Mouse (Mus musculus): Measurements from ENCODE around the gene Lgmn. TPM values are rescaled to one million over a fixed set of nuclear protein-coding genes. Genes with fewer than 3 reads are reported as not detected.

Gene Lgmn
- polyA plus RNA-seq (2012; rRNA removed) (36.3 and 38.6 TPM in 2 replicates), polyA plus RNA-seq (2014; fragmentation: Nextera tagmentation; extraction: Ambion mirVana) (58.5 and 59.7 TPM in 2 replicates)

GRCm38 (mm10) chr12:102439632-102440023, at the start of gene Lgmn:
TSS of gene Lgmn (minus strand) at chr12:102439813.
- Histone ChIP-seq H3K4me1 (replicated peaks; ENCODE audit: control insufficient read depth in 2 of 2, insufficient read depth in 2 of 2, low read length in 1 of 2) (peaks cover 3 to 17% of the 10 kb centered on the region in 2 experiments; a peak in 3 of 4 replicates), H3K4me2 (ENCODE audit: low read depth) (peak within 1 kb of the TSS; percentile 74), H3K4me3 (ENCODE audit: insufficient read depth in 1 of 2, low read depth in 2 of 2, low read length in 2 of 2) (peak within 1 kb of the TSS; percentile 56 to 60), H3K27ac (no peak within 1 kb of the TSS), H3K36me3 (replicated peaks; ENCODE audit: control insufficient read depth, insufficient read depth, low read depth) (no peaks in the 10 kb centered on the region), H3K9ac (replicated peaks) (peak within 1 kb of the TSS; percentile 36; the same call in 1 of the 2 replicates), H3K27me3 (ENCODE audit: control insufficient read depth, insufficient read depth, low read length) (no peaks in the 10 kb centered on the region), H3K9me3 (ENCODE audit: control insufficient read depth, low read length) (no peaks in the 10 kb centered on the region)
- WGBS (ENCODE audit: insufficient replicate concordance), result under 1% methylated on average over 28 of the region's 28 CpGs
- DNase-seq (ENCODE audit: low read depth in 3 of 3, low spot score in 3 of 3) (peak; percentile 76 to 93 (median 88)), ATAC-seq (ENCODE audit: insufficient read depth) (peak; percentile 98)
- no peak for TF ChIP-seq EP300 (IDR thresholded peaks at IDR 0.05; ENCODE audit: low read depth)
- TF ChIP-seq CTCF (IDR thresholded peaks at IDR 0.05; ENCODE audit: low read depth), result no peak

- no peak overlapping the region for H3K27ac ChIP-seq
- DNase-seq (ENCODE audit: low read depth in 3 of 3, low spot score in 3 of 3) (no peak), ATAC-seq (ENCODE audit: insufficient read depth) (no peak)
- no peak for TF ChIP-seq EP300 (IDR thresholded peaks at IDR 0.05; ENCODE audit: low read depth)
- TF ChIP-seq CTCF (IDR thresholded peaks at IDR 0.05; ENCODE audit: low read depth), result no peak
- H3K4me2 ChIP-seq (ENCODE audit: low read depth), result no peak overlapping the region
- no peaks in the 10 kb centered on the region for H3K4me1 ChIP-seq (replicated peaks; ENCODE audit: control insufficient read depth in 2 of 2, insufficient read depth in 2 of 2, low read length in 1 of 2)
- peaks cover 15% of the 10 kb centered on the region for H3K36me3 ChIP-seq (replicated peaks; ENCODE audit: control insufficient read depth, insufficient read depth, low read depth)
- no peak overlapping the region for H3K9ac ChIP-seq (replicated peaks)
- H3K27me3 ChIP-seq (ENCODE audit: control insufficient read depth, insufficient read depth, low read length), result no peaks in the 10 kb centered on the region
- H3K9me3 ChIP-seq (ENCODE audit: control insufficient read depth, low read length), result no peaks in the 10 kb centered on the region
- H3K4me3 ChIP-seq (ENCODE audit: insufficient read depth in 1 of 2, low read depth in 2 of 2, low read length in 2 of 2), result no peak overlapping the region
- WGBS (ENCODE audit: insufficient replicate concordance), result 56% methylated on average over 3 of the region's 3 CpGs
Measured at GRCm38 (mm10) chr12:102484946-102485345, 45.3 kb upstream of the Lgmn start.

- DNase-seq (ENCODE audit: low read depth in 3 of 3, low spot score in 3 of 3), result no peak
- 72% methylated on average over 4 of the region's 4 CpGs for WGBS (ENCODE audit: insufficient replicate concordance)
- TF ChIP-seq EP300 (IDR thresholded peaks at IDR 0.05; ENCODE audit: low read depth) (no peak), CTCF (IDR thresholded peaks at IDR 0.05; ENCODE audit: low read depth) (no peak)
- Histone ChIP-seq H3K4me2 (ENCODE audit: low read depth) (no peak overlapping the region), H3K36me3 (replicated peaks; ENCODE audit: control insufficient read depth, insufficient read depth, low read depth) (peaks cover 11% of the 10 kb centered on the region; the same call in 1 of the 2 replicates), H3K27ac (no peak overlapping the region), H3K4me3 (ENCODE audit: insufficient read depth in 1 of 2, low read depth in 2 of 2, low read length in 2 of 2) (no peak overlapping the region), H3K27me3 (ENCODE audit: control insufficient read depth, insufficient read depth, low read length) (no peaks in the 10 kb centered on the region), H3K4me1 (replicated peaks; ENCODE audit: control insufficient read depth in 2 of 2, insufficient read depth in 2 of 2, low read length in 1 of 2) (no peaks in the 10 kb centered on the region), H3K9ac (replicated peaks) (no peak overlapping the region), H3K9me3 (ENCODE audit: control insufficient read depth, low read length) (no peaks in the 10 kb centered on the region)
- ATAC-seq (ENCODE audit: insufficient read depth), result no peak
Measured at GRCm38 (mm10) chr12:102480481-102480880, 40.9 kb upstream of the Lgmn start.

- no peaks in the 10 kb centered on the region for H3K27me3 ChIP-seq (ENCODE audit: control insufficient read depth, insufficient read depth, low read length)
- H3K36me3 ChIP-seq (replicated peaks; ENCODE audit: control insufficient read depth, insufficient read depth, low read depth), result peaks cover 6% of the 10 kb centered on the region
- TF ChIP-seq CTCF (IDR thresholded peaks at IDR 0.05; ENCODE audit: low read depth), result no peak
- no peaks in the 10 kb centered on the region for H3K9me3 ChIP-seq (ENCODE audit: control insufficient read depth, low read length)
- H3K4me3 ChIP-seq (ENCODE audit: insufficient read depth in 1 of 2, low read depth in 2 of 2, low read length in 2 of 2), result no peak overlapping the region
- DNase-seq (ENCODE audit: low read depth in 3 of 3, low spot score in 3 of 3) (no peak), ATAC-seq (ENCODE audit: insufficient read depth) (no peak)
- WGBS (ENCODE audit: insufficient replicate concordance), result 83% methylated on average over 7 of the region's 7 CpGs
- H3K4me2 ChIP-seq (ENCODE audit: low read depth), result no peak overlapping the region
- peaks cover 4 to 5% of the 10 kb centered on the region in 2 experiments for H3K4me1 ChIP-seq (replicated peaks; ENCODE audit: control insufficient read depth in 2 of 2, insufficient read depth in 2 of 2, low read length in 1 of 2)
- no peak overlapping the region for H3K27ac ChIP-seq
- no peak overlapping the region for H3K9ac ChIP-seq (replicated peaks)
Measured at GRCm38 (mm10) chr12:102474411-102474810, 34.8 kb upstream of the Lgmn start.

- Histone ChIP-seq H3K27me3 (ENCODE audit: control insufficient read depth, insufficient read depth, low read length) (no peaks in the 10 kb centered on the region), H3K27ac (peak within 1 kb of the TSS; percentile 4), H3K4me2 (ENCODE audit: low read depth) (peak within 1 kb of the TSS; percentile 95), H3K4me3 (ENCODE audit: insufficient read depth in 1 of 2, low read depth in 2 of 2, low read length in 2 of 2) (peak within 1 kb of the TSS; percentile 94 to 98), H3K4me1 (replicated peaks; ENCODE audit: control insufficient read depth in 2 of 2, insufficient read depth in 2 of 2, low read length in 1 of 2) (peaks cover 4 to 7% of the 10 kb centered on the region in 2 experiments), H3K9ac (replicated peaks) (peak within 1 kb of the TSS; percentile 90), H3K36me3 (replicated peaks; ENCODE audit: control insufficient read depth, insufficient read depth, low read depth) (no peaks in the 10 kb centered on the region; the same call in none of the 2 replicates), H3K9me3 (ENCODE audit: control insufficient read depth, low read length) (no peaks in the 10 kb centered on the region)
- peak; percentile 90 to 91 (median 91) for DNase-seq (ENCODE audit: low read depth in 3 of 3, low spot score in 3 of 3)
- TF ChIP-seq EP300 (IDR thresholded peaks at IDR 0.05; ENCODE audit: low read depth) (no peak), CTCF (IDR thresholded peaks at IDR 0.05; ENCODE audit: low read depth) (no peak)
- under 1% methylated on average over 82 of the region's 86 CpGs for WGBS (ENCODE audit: insufficient replicate concordance)
- ATAC-seq (ENCODE audit: insufficient read depth), result peak; percentile 98
Measured at GRCm38 (mm10) chr12:102468894-102469764, 29.5 kb upstream of the Lgmn start, which contains the start of gene Golga5. TSS of gene Golga5 (plus strand) at chr12:102469135.

Data from liver, embryonic 14.5 days (tissue).